Mouse (Mus musculus) liver, postnatal 0 days (tissue): Measurements from ENCODE around the gene Gal3st2c.
"Not testable (repeated sequence)": the region's sequence is repeated elsewhere in the genome, so short reads cannot be mapped to it uniquely, and the experiment has no call there.

Experiments used
- CTCF ChIP-seq: sonication (generic); IDR thresholded peaks from 2 replicates; pipeline ENCODE4 v1.5.1; 2016; ENCODE audit warnings: antibody characterized with exemption, low read depth
- EP300 ChIP-seq: IDR thresholded peaks from 2 replicates; pipeline ENCODE4 v1.6.1; 2016; ENCODE audit warnings: antibody characterized with exemption, low read depth, mild to moderate bottlenecking

- not testable (repeated sequence) for TF ChIP-seq EP300, CTCF
These were observed 41.2 kb upstream of the Gal3st2c start for GRCm38 (mm10) chr1:93949087-93949486.
